Mouse (Mus musculus) stomach, postnatal 0 days (tissue): ENCODE measurements around the gene Retreg3.

Experiments used
- CTCF ChIP-seq: IDR thresholded peaks from 2 replicates; pipeline ENCODE4 v1.5.1; 2016; ENCODE audit warnings: antibody characterized with exemption, low read depth, mild to moderate bottlenecking, moderate library complexity
- EP300 ChIP-seq: optimal IDR thresholded peaks from 2 replicates; pipeline ENCODE3; 2016; ENCODE audit warnings: antibody characterized with exemption

DNA sequence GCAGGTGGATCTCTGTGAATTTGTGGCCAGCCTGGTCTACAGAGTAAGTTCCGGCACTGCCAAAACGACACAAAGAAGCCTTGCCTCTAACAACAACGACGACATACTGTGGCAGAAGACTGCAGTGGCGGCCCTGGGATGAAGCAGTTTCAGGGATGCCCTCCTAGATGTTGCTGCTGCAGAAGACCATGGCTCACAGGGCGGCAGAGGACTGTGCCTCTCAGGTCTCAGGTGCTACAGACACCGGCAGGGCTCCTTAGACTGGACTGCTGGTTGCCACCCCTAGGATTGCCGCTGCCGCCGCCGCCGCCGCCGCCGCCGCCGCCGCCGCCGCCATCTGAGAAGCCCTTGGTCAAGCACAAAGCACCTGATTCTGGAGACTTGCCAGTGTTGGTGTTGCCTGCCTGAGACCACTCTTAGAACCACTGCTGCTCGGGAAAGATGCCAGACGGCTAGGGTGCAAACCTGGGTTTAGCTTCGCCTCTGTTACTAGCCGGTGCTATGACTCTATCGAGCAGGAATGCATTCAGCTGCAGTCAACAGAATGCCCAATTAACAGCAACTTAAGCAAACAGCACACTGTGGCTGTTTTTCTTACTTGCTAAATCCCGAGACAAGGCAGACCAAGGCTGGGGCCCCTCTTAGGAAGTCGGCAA, 20.6 kb upstream of the Retreg3 start:
- TF ChIP-seq CTCF: no peak
- TF ChIP-seq EP300: no peak
